In genomic region chr10:71430661-71431060, GRCm38 (mm10) we compare ENCODE assay signal across 19 mouse cellular contexts.
DNase-seq lines count a peak whose midpoint lies in the region; ATAC-seq lines count a peak whose summit lies in the region.
"Had no signal": no experiment of that assay in that cellular context is flagged by ENCODE, and none has a peak within 500 bp of the region (broad histone marks: within the 10 kb centered on the region; RNA-seq: fewer than 3 reads in every experiment).

No protein-coding gene starts in this region.

- WGBS in midbrain, embryonic 14.5 days: 93% methylated on average over 6 of the region's 6 CpGs
- WGBS in midbrain, embryonic 15.5 days: 92% methylated on average over 6 of the region's 6 CpGs
- 91% methylated on average over 6 of the region's 6 CpGs for WGBS in forebrain, embryonic 15.5 days

- no peak overlapping the region for H3K9ac ChIP-seq in midbrain, embryonic 14.5 days (replicated peaks; ENCODE audit: low read length)
- H3K9ac ChIP-seq in midbrain, embryonic 15.5 days: no peak overlapping the region
- H3K9ac ChIP-seq in forebrain, embryonic 15.5 days (replicated peaks): no peak overlapping the region
- H3K9ac ChIP-seq: limb, embryonic 12.5 days; liver, embryonic 13.5 days; neural tube, embryonic 12.5 days had no signal

- no peak overlapping the region for H3K4me2 ChIP-seq in midbrain, embryonic 14.5 days (ENCODE audit: low read length)
- H3K4me2 ChIP-seq in midbrain, embryonic 15.5 days: no peak overlapping the region
- H3K4me2 ChIP-seq in forebrain, embryonic 15.5 days (replicated peaks): no peak overlapping the region
- H3K4me2 ChIP-seq: limb, embryonic 12.5 days; liver, embryonic 13.5 days; neural tube, embryonic 12.5 days had no signal

- no peaks in the 10 kb centered on the region for H3K4me1 ChIP-seq in midbrain, embryonic 14.5 days (ENCODE audit: control insufficient read depth, insufficient read depth, low read length)
- no peaks in the 10 kb centered on the region for H3K4me1 ChIP-seq in midbrain, embryonic 15.5 days
- H3K4me1 ChIP-seq in forebrain, embryonic 15.5 days: peaks cover 18% of the 10 kb centered on the region
- H3K4me1 ChIP-seq: limb, embryonic 12.5 days; liver, embryonic 13.5 days; megakaryocyte, embryonic 14.5 days; neural tube, embryonic 12.5 days had no signal

- DNase-seq in frontal cortex, postnatal 36 days (ENCODE audit: low spot score in 2 of 2): no peak
- peak; percentile 46 for DNase-seq in midbrain, embryonic 14.5 days
- peak; percentile 44 for DNase-seq in ZHBTc4 (ENCODE audit: low read depth, low spot score)
- no peak for DNase-seq in right cerebral cortex, postnatal 25 days
- DNase-seq: cerebellum, postnatal 36 days; heart, adult 18-20 months; kidney, adult 9 months; liver, embryonic 13.5 days; lung, postnatal 10 days; right cerebral cortex, postnatal 14 days; thymus, postnatal 4 days had no signal

- no peaks in the 10 kb centered on the region for H3K36me3 ChIP-seq in midbrain, embryonic 14.5 days (ENCODE audit: control insufficient read depth, insufficient read depth, low read length)
- H3K36me3 ChIP-seq in midbrain, embryonic 15.5 days (replicated peaks): no peaks in the 10 kb centered on the region
- H3K36me3 ChIP-seq in forebrain, embryonic 15.5 days: no peaks in the 10 kb centered on the region
- H3K36me3 ChIP-seq: limb, embryonic 12.5 days; liver, embryonic 13.5 days; neural tube, embryonic 12.5 days had no signal

- H3K27me3 ChIP-seq in midbrain, embryonic 14.5 days (ENCODE audit: control insufficient read depth, insufficient read depth, low read length): no peaks in the 10 kb centered on the region
- no peaks in the 10 kb centered on the region for H3K27me3 ChIP-seq in midbrain, embryonic 15.5 days (replicated peaks)
- no peaks in the 10 kb centered on the region for H3K27me3 ChIP-seq in forebrain, embryonic 15.5 days
- H3K27me3 ChIP-seq: limb, embryonic 12.5 days; liver, embryonic 13.5 days; megakaryocyte, embryonic 14.5 days; neural tube, embryonic 12.5 days had no signal

- H3K9me3 ChIP-seq in midbrain, embryonic 14.5 days (ENCODE audit: control insufficient read depth, low read length): no peaks in the 10 kb centered on the region
- H3K9me3 ChIP-seq in midbrain, embryonic 15.5 days: no peaks in the 10 kb centered on the region
- no peaks in the 10 kb centered on the region for H3K9me3 ChIP-seq in forebrain, embryonic 15.5 days
- H3K9me3 ChIP-seq: neural tube, embryonic 12.5 days had no signal

- H3K27ac ChIP-seq in midbrain, embryonic 14.5 days (replicated peaks; ENCODE audit: low read depth, low read length): no peak overlapping the region
- H3K27ac ChIP-seq in midbrain, embryonic 15.5 days: no peak overlapping the region
- no peak overlapping the region for H3K27ac ChIP-seq in forebrain, embryonic 15.5 days (replicated peaks)
- H3K27ac ChIP-seq: limb, embryonic 12.5 days; liver, embryonic 13.5 days; neural tube, embryonic 12.5 days had no signal

- peak; percentile 65; the same call in 1 of the 2 replicates for ATAC-seq in frontal cortex, adult (ENCODE audit: low TSS enrichment)
- no peak for ATAC-seq in midbrain, embryonic 14.5 days (ENCODE audit: low FRiP score, low TSS enrichment)
- ATAC-seq in midbrain, embryonic 15.5 days (replicated peaks): no peak
- ATAC-seq in forebrain, embryonic 15.5 days (replicated peaks): no peak
- ATAC-seq: forebrain, embryonic 16.5 days had no signal

- no peak overlapping the region for H3K4me3 ChIP-seq in midbrain, embryonic 14.5 days (replicated peaks; ENCODE audit: low read depth, low read length)
- no peak overlapping the region for H3K4me3 ChIP-seq in midbrain, embryonic 15.5 days
- no peak overlapping the region for H3K4me3 ChIP-seq in forebrain, embryonic 15.5 days
- H3K4me3 ChIP-seq: erythroblast, embryonic 14.5 days; limb, embryonic 12.5 days; liver, embryonic 13.5 days; megakaryocyte, embryonic 14.5 days; neural tube, embryonic 12.5 days had no signal

Comparison
In these comparisons a context has a peak if more than half of its experiments do, and no peak if none do; other contexts are left out.
1. DNase-seq: peak in midbrain, embryonic 14.5 days (single experiment) and ZHBTc4 (single experiment); none in frontal cortex, postnatal 36 days (0 of 2) and right cerebral cortex, postnatal 25 days (single experiment).